Mouse (Mus musculus) frontal cortex, postnatal 10 days (tissue): Measurements from ENCODE around the gene Slc4a2.
"Not testable (repeated sequence)": the region's sequence is repeated elsewhere in the genome, so short reads cannot be mapped to it uniquely, and the experiment has no call there.

Experiments used
- DNase-seq, 2 experiments: peaks; one replicate each; pipeline ENCODE4 v3.0.0; 2022; ENCODE audit warnings: low spot score in 2 of 2, mixed read lengths in 1 of 2

Gene Slc4a2

GRCm38 (mm10) chr5:24394165-24394894, 29.3 kb upstream of the Slc4a2 start:
- DNase-seq, result peak; percentile 94

DNA sequence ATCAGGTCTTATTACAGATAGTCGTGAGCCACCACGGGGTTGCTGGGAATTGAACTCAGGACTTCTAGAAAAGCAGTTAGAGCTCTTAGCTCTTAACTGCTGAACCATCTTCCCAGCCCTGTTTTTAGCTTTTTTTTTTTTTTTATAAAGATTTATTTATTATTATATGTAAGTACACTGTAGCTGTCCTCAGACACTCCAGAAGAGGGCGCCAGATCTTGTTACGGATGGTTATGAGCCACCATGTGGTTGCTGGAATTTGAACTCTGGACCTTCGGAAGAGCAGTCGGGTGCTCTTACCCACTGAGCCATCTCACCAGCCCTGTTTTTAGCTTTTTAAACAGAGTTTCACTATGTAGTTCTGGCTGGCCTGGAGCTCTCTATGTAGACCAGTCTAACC, 27.4 kb upstream of the Slc4a2 start:
- DNase-seq, result not testable (repeated sequence)

DNA sequence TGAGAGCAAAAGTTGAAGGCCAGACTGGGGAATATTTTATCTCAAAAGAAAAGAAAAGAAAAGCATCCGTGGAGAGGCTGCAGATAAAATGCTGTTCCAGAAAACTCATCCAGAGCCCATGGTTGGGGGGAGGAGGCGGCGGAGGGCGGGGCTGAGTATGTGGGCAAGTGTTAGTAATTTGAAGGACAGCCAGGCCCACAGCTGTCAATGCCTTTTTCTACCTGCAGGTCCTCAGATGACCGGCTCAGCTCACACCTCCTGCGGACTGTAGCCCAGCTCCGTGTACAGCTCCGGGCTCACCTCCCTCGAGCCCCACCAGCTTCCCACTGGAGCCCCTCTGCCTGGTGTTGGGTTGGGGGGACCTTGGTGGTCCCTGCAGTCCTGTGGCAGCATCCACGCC, 24.0 kb upstream of the Slc4a2 start:
- no peak for DNase-seq

GRCm38 (mm10) chr5:24400362-24400761, 23.3 kb upstream of the Slc4a2 start:
- DNase-seq, result no peak

DNA sequence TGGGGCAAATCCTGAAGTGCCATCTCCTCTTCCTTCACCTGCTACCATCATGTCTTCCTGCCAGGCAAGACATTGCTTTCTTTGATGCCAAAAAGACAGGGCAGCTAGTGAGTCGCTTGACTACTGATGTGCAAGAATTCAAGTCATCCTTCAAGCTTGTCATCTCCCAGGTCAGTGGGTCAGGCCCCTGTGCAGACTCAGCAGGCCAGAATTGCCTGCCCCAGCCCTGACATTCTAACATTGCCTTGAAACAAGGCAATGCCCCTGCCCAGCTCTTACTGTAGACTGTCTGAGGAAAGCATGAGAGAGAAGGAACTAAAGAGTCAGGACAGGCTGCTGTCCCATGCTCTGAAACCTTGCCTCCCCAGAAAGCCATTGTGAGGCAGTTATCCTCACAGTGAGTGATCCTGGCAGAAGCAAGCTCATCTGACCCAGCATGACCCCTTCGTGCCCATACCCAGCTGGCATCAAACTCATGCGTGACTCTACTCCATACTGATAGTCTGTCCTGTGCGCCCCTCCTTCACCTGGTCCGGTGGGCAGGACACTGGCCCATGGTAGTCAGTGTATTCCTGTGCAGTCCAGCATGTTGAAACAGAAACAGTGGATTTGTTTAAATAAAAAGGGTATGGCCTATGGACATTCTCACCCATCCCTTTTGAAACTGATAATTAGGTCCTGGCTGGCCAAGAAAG, 22.6 kb upstream of the Slc4a2 start:
- DNase-seq, result no peak

DNA sequence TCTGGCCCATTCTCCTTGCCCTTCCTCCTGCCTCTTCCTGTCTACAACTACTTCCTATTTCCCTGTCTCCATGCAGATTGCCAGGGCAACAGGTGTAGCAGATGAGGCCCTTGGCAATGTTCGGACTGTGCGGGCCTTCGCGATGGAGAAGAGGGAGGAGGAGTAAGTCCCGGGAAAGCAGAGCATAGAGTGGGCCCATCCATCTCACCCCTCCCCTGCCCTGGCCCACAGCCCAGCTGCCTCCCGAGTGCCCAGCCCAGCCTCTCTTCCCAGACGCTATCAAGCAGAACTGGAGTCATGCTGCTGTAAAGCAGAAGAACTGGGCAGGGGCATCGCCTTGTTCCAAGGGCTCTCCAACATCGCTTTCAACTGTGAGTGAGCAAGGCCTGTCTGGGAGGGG, 21.7 kb upstream of the Slc4a2 start:
- DNase-seq, result no peak

DNA sequence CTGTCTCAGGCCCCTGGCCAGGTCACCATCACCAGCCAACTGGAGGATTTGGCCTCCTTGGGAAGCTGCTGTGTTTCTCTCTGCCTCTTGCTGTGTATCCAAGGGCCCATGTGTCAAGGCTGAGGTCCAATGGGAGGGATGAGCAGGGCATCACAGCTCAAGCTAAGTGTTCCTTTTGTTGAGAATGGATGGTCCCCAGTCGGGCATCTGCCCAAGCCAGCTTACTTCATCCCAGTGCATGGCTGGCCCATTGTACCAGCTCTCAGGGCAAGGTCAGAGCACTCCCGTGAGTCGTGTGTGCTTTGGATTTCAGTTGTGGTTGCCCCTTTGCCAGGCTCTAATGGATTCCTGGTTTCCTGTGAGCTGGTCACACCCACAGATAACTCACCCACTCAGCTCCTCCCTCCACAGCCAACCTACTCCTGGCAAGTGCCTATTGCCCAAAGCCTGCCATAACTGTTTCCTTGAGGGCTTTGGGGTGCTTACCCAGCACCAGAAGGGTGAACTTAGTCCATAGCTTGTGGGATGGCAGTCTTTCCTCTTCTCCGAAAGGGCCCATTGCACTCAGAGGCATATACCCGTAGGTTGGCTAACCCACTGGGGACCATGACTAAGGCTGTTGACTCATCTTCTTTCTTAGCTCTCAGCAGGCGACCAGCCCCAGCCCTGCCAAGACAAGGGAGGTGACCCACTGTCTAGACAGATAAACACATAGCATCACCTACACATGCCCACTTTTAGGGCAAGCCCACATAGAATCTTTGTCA, 18.9 kb upstream of the Slc4a2 start:
- DNase-seq, result no peak

- DNase-seq, result no peak
Measured at GRCm38 (mm10) chr5:24405389-24405876, 18.2 kb upstream of the Slc4a2 start.

- no peak for DNase-seq
Measured at GRCm38 (mm10) chr5:24408651-24409050, 15.0 kb upstream of the Slc4a2 start.

DNA sequence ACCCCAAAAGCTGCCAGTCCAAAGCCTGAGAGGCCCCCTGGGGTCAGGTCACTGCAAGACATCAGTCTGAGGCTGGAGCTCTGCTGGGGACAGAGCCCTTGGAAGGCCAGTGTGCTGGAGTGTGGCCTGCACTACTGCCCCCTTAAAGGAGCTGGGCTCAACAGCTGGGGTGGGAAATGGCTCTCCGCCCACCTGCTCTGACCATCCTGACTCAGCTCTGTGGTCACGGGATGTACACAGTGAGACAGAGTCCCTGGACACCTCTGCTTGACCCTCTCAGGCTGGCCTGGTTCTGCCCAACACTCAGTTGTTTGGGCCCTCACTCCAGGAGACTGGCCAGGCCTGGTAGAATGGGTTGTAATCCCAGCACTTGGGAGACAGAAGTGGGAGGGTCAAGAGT, 14.2 kb upstream of the Slc4a2 start:
- no peak for DNase-seq

DNA sequence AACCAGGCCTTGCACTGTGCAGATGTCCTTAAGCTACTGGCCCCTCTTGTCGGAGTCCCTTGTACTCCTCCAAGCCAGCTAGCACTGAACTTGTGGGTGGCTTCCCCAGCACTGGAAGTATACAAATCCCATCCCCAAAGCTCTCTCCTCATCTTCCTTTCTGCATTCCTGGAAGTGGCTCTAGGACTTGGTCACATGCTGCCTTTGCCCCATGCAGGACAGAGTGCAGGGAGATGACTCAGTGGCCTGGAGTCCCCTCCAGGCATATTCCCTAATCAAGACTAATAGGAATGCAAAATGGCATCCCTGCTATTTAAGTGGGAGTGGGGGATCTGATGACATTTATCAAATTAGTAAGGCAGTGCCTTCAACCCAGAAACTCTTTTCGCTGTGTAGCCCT, 11.6 kb upstream of the Slc4a2 start:
- DNase-seq, result no peak

GRCm38 (mm10) chr5:24413042-24413693, 10.5 kb upstream of the Slc4a2 start, which contains the start of gene Asic3:
Gene Asic3 (plus strand): TSS chr5:24413392.
- DNase-seq, result no peak

DNA sequence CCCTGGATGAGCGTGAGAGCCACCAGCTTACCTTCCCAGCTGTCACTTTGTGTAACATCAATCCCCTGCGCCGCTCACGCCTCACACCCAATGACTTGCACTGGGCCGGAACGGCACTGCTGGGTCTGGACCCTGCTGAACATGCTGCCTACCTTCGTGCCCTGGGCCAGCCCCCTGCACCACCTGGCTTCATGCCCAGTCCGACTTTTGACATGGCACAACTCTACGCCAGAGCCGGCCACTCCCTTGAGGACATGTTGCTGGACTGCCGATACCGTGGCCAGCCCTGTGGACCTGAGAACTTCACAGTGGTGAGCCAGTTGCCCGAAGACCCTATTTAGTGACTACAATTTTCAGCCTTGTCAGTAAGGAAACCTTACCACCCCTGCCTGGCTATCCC, 9.7 kb upstream of the Slc4a2 start:
- DNase-seq, result no peak

GRCm38 (mm10) chr5:24416222-24416736, 7.4 kb upstream of the Slc4a2 start:
- DNase-seq, result peak in 1 of 2 experiments; percentile 59

DNA sequence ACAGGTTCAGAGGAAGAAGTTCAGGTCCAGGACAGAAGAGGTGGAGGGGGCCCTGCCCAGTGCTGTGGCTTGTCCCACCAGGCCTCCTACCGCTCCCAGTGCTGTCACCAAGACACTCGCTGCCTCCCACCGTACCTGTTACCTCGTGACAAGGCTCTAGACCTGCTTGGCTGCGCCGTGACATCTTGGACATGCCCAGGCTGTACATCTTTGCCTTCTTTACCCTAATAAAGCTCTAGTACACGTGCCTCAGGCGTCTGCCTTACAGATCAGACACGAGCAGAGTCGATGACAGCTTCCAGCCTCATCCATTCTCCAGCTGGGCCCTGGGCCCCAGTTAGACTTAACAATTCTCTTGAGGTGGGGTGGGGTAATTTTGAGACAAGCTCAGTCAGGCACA, 6.0 kb upstream of the Slc4a2 start:
- DNase-seq, result no peak

GRCm38 (mm10) chr5:24420381-24420780, 3.3 kb upstream of the Slc4a2 start:
- DNase-seq, result no peak

DNA sequence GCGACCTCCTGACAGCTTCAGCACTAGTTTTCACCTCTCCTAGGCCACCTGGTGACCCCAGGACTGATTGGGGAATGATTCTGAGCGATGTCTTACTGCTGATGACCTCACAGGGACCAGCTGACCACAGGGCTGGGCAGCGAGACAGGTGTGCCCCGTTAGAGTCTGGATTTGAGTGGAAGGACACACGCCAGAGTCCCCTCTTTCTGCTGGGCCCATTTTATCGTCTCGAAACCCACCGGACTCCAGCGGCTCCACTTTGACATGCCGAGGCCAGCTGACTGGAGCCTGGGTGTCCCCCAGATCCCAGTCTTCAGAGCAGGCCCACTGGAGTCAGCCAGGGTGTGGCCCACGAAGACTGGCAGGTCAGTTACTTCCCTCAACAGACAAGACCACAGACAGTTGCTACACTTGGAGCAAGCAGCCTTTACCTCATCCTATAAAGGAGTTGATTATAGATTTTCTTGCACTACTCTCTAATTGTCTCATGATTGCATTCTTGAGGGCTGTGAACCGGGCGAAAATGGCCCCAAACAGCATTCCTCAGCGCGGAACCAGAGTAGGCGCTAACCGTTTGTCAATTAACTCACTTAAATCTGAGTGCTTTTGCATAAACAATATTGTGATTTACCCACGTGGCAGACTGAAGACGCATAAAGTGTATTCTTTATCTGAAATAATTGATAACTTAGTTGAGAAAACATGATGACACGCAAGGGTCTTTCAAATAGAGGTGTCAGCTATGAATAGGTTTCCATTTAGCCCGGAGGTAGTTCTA, 556 bp downstream of the Slc4a2 start:
- DNase-seq, result no peak

DNA sequence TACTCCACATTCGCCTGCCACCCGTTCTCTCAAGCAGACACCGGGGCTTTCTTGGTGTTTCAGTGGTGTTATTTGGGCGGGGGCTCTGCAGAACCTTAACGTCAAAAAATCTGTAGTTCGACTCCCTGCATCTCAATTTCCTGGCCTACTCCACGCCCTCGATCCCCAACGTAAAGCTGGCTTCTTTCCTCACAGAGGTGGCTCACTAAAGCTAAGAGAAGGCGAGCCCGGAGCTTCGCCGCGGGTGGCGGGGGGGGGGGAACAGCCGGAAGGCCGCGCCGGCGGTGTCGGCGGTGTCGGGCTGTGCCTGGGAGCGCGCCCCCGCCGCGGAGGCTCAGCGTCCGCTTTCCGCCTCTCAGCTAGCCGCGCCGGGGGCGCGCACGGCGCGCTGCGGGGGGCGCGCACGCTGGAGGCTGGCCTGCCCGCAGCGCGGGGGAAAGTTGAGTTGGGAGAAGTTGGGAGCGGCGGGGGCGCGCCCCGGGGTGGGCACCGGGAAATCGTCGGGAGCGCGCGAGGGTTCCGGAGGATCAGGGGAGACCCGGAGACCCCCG, 1.3 kb downstream of the Slc4a2 start:
- DNase-seq, result peak; percentile 60 to 76

- DNase-seq, result peak in 1 of 2 experiments; percentile 54
Measured at GRCm38 (mm10) chr5:24425421-24426036, 1.9 kb downstream of the Slc4a2 start.

- DNase-seq, result no peak
Measured at GRCm38 (mm10) chr5:24426037-24426432, 2.4 kb downstream of the Slc4a2 start.
